Mouse (Mus musculus) urinary bladder, postnatal 4 days (tissue): Measurements from ENCODE around the gene Map4k1.
"Not testable (repeated sequence)": the region's sequence is repeated elsewhere in the genome, so short reads cannot be mapped to it uniquely, and the experiment has no call there.

ENCODE experiments used
- DNase-seq, 2 experiments: peaks; one replicate each; pipeline ENCODE4 v3.0.0; 2021 to 2022; ENCODE audit warnings: low spot score in 2 of 2

The Map4k1 gene

DNA sequence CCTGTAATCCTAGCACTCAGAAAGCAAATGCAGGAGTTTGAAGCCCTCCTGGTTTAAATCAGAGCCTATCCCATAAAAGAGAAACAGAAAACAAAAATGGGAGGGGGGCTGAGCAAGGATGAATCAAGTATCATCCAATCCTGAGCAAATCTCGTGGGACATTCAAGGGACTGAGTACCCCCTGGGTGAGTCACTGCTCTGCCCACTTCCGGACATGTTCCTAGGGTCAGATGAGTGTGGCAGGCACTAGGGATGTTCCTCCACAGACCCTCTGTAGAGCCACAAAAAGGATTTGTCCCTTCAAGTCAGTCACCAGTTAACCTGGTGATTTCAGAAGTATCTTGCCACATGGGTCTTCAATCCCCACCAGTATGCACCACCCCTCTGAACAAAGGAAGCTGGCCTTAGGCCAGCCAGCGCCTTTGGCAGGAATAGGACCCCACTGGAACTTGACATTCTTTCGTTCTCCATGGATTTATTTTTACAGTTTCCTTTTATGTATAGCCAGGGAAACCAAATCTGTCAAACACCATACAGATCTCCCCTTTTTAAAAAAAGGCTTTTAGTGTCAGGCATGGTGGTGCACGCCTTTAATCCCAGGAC lies 26.5 kb upstream of the Map4k1 start:
- no peak for DNase-seq

DNA sequence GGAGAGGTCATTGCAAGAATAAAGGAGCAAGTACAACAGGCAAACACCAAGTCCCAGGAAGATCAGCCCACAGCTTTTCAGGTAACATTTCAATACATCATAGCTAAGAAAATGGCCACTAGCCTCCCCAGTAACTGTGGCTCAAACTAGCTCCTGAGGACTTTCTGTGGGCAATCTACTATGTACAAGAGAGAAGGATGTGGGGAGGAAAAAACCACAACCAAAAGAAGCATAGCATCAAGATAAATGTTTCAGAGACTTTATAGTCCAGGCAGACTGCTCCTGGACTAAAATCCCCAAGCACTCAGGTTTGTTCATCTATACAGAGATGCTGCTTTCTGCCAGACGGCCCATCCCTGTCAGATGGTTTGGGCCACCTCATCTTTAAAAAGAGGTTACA lies 25.6 kb upstream of the Map4k1 start:
- no peak for DNase-seq

GRCm38 (mm10) chr7:28957286-28957685 lies 24.6 kb upstream of the Map4k1 start:
- DNase-seq, result no peak

DNA sequence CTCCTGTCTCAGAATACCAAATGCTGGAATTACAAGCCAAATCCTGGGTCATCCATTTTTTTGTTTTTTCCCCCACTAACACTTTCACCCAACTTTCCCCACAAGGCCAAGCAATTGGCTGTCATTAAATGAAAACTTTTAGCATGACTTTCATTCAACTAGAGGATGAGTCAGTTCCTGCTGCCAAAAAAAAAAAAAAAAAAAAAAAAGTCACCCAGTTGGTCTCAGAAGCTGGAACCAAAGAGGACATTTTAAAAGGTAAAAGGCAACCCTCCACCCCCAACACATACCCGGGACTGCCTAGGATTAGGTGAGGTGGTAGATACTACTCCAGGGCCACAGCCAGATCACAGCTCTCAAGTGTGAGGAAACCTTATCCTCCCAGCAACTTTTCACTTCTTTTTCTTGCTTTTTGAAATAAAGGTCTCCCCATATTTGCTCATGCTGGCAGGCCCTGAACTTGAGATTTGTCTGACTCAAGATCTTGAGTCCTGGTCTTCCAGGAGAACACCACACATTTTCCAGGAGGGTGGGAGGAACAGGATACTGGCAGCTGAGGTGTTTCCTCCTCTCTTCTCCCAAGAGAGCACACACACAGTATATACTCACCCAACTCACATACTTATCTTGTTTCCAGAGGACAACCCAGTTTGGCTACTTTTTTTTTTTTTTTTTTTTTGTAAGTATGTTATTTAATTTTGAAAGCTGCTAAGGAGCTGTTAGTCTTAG lies 23.7 kb upstream of the Map4k1 start:
- no peak for DNase-seq

DNA sequence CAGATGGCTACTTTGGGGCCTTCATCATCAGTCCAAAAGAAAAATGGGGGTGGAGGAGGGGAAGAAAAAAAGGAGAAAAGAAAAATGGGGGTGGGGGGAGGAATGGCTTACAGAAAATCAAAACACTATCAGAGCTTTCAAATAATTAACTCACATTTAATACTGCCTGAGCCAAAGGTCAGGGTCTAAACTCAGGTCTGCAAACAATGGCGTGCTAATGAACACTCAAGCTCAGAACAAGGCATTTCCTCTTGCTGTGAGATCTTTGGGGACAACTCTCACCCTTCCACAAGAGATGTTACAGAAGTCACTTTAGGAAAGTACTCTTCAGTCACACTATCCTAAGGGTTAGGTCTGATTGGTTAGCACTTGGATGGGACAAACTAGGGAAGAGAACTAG lies 23.1 kb upstream of the Map4k1 start:
- DNase-seq, result no peak

GRCm38 (mm10) chr7:28959505-28960045 lies 22.3 kb upstream of the Map4k1 start:
- no peak for DNase-seq

DNA sequence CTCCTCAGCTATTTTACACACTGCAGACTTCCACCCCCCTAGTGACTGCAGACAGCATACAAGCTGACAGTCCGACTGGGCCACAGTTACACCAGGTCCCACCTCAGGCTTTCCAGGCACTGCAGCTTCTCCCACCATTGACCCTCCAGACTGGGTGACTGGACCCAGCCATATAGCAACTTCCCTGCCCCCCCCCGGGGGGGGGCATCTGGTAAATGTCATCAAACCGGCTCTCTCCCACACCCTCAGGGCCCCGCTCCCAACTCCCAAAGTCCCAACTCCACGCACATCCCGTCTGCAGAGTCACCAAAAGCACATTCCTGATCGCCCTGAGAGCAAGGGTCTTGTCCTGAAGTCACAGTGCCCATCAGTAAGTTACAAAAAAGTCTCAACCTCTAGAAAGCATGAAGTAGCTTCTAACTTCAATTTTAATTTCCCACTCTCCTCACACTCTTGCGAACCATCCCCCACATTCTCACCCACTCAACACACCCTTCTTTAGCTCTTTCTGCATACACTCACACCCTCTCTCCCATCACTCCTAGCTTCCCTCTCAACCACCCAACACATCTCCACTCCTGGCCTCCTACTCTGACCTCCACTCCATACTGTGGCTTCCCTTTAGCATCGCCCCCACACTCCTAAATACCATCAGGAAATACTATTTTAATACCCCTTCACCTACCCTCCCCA lies 21.4 kb upstream of the Map4k1 start:
- DNase-seq, result no peak

GRCm38 (mm10) chr7:28961584-28961926 lies 20.3 kb upstream of the Map4k1 start:
- DNase-seq, result no peak

DNA sequence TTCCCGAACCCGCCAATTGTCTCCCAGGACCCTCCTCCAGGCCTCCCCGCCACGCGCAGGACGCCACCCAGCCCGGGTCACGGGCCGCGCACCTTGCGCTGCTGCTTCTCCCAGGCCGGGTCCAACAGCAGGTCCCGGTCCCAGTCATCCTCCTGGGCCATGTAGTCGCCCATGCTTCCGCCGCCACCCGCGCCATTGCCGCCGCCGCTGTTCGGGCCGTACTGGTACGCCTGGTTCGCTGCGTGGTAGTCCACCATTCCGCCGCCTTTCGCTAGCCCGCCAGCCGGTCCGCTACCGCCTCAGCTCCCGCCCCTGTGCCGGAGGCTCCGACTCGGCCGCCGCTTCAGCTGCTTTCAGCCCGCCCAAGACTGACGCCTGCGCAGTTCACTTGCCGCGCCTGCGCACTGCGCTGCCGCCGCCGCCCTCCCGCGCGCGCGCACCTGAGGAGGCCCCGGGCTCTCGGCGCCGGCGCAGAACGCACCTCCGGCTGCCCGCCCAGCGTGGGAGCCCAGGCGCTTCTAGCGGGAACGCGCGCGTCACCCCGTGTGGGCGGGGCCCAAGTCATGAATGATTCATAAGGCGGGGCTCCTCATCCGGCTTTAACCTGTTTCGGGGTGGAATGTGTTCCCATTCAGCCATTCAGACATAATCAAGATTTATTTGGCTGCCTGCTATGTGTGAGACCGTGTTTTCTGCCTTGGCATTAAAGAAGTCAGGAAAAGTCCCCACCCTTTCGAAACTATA lies 19.8 kb upstream of the Map4k1 start, which contains the start of gene Actn4:
Gene Actn4 (minus strand): TSS at position 414 of the 744 bp plus-strand sequence.
- peak; percentile 98 to 99 for DNase-seq

- DNase-seq, result no peak
These were observed 18.4 kb upstream of the Map4k1 start for GRCm38 (mm10) chr7:28963399-28963923.

- no peak for DNase-seq
These were observed 16.5 kb upstream of the Map4k1 start for GRCm38 (mm10) chr7:28965346-28965840.

DNA sequence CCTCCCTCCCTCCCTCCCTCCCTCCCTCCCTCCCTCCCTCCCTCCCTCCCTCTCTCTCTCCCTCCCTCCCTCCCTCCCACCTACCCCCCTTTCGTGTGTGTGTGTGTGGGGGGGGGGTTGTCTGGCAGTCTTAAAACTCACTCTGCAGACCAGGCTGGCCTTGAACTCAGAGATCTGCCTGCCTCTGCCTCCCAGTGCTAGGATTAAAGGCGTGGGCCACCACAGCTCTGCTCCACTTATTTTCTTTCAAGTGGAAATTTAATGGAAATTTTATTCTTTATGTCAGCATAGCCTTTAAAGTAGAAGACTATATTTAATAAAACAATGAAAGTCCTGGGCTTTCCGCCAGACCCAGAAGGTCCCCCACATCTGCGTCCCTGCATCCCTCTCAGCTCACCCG lies 15.7 kb upstream of the Map4k1 start:
- no peak for DNase-seq

- DNase-seq, result no peak
These were observed 14.9 kb upstream of the Map4k1 start for GRCm38 (mm10) chr7:28966751-28967505.

- DNase-seq, result not testable (repeated sequence)
These were observed 13.7 kb upstream of the Map4k1 start for GRCm38 (mm10) chr7:28968120-28968519.

GRCm38 (mm10) chr7:28969271-28969670 lies 12.6 kb upstream of the Map4k1 start:
- DNase-seq, result no peak

DNA sequence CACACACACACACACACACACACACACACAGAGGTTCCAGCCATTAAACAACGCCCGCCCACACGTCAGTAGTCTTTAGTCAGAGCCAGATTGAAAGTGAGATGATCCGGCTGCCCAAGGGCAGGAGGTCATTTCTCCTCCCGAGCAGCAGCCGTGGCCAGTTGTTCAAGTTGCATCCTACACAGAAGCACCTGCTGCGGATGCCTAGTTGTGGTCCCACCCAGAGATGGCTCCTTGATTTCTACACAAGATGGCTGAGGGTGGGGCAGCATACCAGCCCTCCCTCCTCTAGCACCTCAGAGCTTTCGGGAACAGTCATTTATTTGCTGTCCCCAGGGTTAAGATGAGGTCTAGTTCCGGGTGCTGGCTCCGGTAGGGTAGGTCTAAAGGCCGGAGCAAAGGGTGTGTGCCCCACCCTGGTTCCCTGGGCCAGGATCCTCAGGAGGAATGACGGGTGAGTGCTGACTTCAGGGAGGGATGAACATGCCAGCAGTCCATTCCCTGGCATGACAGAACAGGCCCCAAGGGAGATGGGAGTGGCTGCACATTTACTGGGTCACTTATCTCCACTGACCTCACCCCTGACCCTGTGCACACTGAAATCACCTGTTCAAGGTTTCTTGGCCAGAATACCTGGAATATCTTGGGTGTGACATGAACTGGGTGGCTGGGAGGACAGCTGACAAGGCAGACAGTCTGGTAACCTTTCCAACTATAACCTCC lies 12.0 kb upstream of the Map4k1 start:
- DNase-seq, result no peak

DNA sequence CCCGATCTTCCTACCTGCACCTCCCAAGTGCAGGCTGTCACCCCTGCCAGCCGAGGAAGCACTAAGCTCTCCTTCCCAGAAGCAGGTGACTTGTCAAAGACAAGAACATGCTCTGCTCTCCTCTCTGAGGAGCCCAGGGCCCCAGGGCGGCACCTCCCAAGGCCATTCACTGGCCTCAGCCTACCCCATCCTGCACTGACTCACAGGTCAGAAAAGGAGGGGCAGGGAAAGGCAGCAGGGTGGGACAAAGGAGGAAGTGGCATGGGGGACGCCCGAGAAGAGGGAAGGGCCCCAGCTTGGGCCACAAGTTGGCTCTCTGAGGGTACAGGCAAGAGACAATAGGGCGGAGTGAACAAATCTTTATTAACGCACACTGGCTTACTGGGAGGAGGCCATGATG lies 10.8 kb upstream of the Map4k1 start:
- DNase-seq, result no peak

DNA sequence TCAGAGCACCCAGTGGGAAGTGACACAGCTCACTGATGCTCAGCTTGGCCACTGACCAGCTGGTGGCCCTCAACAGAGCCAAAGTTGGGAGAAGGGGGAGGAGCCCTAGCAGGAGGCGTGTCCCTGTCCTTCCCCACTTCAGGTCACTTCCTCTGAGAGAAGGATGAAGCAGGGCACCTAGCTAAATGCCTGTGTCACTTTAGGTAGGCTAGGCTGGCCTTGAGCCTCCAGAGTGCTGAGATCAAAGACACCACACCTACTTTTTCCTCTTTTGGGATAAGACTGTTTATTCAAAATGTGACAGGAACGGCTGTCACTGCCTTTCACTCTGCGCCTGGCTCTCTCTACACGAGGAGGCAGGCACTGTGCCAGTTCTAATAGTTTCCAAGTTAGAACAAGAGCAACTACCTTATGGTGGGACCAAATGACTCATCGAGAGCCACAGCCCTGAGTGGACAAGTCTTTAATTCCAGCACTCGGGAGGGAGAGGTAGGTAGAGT lies 10.0 kb upstream of the Map4k1 start:
- DNase-seq, result no peak

GRCm38 (mm10) chr7:28972542-28972985 lies 9.3 kb upstream of the Map4k1 start:
- peak; percentile 72 to 88 for DNase-seq

DNA sequence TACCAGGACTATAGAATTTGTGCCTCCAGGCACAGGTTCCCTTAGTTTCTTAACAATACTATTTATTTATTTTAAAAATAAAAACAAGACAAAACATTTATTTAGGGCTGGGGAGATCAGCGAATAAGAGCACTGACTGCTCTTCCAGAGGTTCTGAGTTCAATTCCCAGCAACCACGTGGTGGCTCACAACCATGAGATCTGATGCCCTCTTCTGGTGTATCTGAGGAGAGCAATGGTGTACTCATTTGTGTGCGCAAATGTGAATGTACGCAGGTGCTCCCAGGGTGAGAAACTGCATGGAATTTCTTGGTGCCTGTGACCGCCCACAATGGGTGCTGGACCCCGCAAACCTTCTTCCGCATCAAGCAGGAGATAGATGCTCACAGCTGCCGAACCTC lies 8.8 kb upstream of the Map4k1 start:
- DNase-seq, result no peak
